Mouse (Mus musculus) adrenal gland, adult 18-20 months (tissue): ENCODE measurements around the gene Tspan5. TPM values are rescaled to one million over a fixed set of nuclear protein-coding genes. Genes with fewer than 3 reads are reported as not detected.

Experiments
- DNase-seq, 2 experiments: peaks; one replicate each; pipeline ENCODE4 v3.0.0; 2021 to 2022; ENCODE audit warnings: low spot score in 2 of 2
- total RNA-seq, 2 experiments: library from RNA; stranded (reverse); gene quantifications; 1 replicate in 1 of 2; 2 replicates in 1 of 2; pipeline ENCODE4 v1.2.3; 2021

Gene Tspan5
- total RNA-seq, 2 experiments from 2014 or later, result 58.5 to 61.8 TPM

DNA sequence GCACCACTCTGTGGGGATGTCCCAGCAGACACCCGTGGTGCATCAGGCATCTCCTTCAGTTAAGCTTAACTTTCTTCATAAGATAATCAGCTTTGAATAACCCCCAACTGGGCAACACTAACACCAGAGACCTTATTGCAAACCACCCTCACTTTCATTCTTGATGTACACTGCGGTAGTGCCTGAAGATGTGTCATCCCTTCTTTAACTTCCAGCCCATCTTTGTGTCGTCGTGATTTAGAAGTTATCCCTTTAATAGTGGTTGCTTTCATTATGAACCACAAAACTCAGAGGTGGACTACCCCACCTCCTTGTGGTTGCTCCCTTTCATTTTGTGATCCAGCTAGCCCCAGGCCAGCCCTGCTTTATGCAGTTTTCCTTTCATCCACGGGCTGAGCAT, 99.3 kb downstream of the Tspan5 start:
- DNase-seq, result no peak

DNA sequence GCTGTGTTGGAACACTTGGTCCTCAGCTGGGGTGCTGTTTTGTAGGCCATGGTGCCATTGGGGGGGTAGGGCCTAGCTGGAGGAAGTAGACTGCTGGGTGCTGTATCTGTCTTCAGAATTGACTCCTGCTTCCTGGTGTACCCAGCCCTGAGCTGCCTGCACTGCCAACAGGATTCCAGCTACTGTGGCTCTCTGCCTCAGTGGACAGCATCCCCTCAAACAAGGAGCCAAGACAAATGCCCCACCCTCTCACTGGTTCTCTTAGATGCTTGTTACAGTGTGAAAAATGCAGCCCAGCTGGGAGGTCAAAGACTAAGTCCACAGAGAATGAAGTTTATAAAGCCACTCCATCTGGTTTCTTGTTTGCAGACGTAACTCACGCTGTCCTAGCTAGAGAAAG, 101.2 kb downstream of the Tspan5 start:
- no peak for DNase-seq

DNA sequence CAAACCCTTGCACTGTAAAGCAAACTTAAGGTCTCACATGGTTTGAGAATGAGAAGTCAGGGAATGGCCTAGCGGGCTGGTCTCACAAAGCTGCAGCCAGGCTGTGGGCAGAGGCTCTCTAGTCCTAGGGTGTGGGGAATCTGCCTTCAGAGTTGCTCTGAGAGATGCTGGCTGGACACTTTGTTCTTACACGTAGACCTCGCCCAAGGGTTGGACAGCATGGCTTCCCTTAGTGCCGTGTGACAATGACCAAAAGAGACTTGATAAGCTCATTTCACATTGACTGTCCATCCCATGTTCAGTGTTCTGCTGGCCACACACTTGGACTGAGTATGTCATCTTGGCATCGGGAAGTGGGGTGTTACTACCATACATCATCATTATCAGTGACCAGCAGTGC, 101.6 kb downstream of the Tspan5 start:
- no peak for DNase-seq

DNA sequence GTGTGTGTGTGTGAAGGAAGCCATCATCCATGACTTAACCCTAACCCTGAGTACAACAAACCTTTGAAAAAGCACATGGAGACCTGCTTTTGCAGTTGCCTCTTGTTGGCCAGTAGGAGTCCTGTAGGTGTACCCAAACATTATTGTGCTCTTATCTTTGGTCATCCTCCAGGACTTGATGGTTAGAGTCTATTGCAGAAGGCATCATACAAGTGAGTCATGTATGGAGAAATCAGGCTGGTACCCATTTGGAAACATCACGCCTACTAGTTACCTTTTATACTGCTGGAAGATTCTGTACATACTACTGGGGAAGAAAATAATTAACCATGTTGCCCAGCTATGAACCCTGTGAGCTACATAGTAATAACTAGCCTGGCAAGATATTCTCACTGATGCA, 103.8 kb downstream of the Tspan5 start:
- no peak for DNase-seq

DNA sequence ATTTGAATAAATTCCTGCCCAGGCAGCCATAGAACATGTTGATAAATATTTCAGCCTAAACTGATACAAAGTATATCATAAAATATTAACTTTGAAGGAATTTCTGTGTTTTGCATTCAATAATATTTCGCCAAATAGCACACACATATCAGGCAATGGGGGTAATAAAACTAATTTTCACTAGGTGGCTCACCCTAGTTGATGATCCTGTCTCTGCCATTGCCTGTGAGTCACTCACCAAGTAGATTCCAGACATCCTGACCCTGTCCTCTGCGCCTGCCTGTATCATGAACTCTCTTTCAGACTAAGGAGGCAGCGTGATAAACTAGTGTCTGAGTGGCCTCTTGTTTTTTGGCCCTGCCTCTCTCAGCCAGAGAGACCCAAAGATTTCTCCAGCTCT, 105.8 kb downstream of the Tspan5 start:
- no peak for DNase-seq

DNA sequence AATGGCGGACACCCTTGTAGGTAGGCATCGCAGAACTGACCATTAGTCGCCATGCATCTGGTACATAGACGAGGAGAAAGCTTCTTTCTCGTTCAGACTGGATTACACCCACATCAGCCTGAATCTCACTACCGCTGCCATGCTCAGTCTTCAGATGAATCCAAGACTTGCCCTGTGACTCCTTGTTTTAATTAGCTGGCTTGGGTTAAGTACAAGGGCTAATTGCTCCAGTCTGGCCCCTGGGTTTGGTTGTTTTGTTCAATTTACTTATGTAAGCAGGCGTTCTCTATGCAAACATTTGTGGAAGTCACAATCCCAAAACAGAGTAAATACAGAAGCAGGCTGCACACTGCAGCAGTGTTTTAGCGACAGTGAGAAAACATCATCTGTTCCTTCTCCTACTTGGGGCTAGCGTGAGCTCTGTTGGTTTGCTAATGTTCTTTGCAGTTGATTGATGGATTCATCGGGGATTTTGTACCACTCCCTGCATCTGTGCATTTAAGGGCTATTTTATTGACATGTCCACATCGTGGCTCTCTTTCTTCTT, 107.8 kb downstream of the Tspan5 start:
- no peak for DNase-seq

DNA sequence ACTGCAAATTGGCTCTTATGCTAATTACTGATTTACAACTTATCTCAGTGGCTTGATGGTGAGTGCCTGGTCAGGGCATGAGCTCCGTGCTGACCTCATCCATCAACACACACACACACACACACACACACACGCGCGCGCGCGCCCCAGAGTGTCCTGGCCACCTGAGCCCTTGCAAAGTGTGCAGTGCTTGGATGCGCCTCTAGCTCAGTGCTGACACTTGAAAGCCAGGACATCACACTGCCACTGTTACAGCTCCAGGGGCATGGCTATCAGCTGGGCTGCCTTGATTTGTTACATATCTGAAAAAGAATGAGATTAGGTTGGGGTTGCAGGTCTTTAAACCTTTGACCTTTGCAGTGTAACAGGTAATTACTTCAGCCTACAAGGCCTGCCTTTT, 109.9 kb downstream of the Tspan5 start:
- no peak for DNase-seq

DNA sequence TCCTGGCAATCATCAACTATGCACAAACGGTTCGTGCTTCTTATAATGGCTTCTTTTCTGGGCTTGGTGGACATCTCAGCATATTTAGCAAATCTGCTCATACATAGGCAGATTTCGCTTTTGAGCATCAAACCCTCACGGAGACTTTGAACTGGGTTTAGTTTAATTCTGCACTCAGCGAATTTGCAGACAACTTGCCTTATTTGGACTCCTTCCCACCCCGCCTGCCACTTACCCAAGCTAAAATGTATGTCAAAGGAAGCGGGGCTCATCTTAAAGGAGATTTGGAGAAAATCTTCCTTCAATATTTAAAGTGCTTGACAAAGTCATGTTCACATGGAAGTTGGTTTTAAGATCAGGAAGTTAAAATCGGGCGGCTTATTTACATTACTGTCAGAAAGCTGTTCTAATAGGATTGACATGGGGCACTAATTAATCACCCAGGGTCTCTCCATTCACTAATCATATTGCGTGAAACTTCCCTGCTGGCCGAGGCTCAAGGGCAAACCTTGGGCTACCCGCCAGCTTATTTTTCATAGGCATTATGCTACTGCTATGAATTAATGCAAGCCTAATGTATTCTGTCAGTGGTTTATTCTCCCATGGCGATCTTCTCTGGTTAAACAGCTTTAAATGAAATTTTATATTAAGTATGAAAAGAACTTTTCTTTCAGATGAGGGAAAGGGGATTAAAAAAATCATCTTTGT, 111.1 kb downstream of the Tspan5 start:
- DNase-seq, result peak in 1 of 2 experiments; percentile 64

DNA sequence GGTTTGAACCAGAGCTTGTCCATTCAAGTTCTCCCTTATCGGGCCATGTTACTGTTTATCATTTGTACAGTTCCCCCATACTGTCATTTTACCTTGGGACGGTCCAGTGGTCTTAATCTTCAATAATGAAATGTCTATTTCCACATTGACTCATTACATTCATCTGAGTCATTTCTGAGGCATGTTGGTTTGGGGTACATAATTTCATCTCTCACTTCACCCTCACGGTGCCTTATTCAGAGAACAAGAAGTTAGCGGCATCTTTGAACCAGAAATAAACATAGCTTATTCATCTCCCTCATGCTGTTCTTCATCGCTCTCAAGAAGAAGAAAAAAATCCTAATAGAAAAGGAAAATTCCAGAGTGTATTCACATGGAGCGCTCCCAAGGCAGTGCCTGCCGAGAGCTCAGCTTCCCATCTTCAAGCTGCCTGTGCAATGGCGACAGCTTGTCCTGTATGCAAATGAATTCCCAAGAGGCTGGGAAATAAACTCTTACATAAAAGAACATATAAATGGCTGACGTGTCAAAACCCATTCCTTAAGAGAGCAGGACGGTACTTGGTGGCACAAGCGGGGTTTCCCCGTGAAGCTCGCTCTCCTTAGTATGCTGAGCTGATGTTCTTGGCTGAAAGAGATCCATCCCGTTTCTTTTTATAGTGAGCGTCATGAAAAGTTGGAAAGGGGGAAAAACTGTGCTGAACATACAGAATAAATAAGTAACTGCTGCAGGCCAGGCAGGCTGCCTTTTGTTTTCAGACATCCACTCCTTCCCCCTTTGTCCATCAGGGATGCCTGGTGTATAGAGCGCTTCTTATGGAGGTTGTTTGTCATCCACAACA, 112.2 kb downstream of the Tspan5 start:
- DNase-seq, result no peak

DNA sequence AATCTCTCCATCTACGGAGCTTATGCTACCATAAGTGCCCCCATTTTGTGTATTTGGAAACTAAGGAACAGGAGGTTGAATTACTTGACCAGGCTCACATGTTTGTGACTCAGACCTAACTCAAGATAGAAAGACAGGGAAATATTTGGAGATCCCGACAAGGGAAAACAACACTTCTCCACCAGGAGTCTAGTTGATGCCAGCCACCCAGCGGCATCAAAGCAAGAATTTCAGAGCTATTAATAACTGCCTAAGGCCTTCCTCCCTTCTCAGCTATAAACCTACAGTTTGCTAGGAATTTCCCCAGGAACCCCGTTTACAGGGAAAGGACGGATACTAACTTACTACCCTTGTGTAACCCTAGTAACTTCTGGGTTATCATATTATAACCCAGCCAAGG, 113.4 kb downstream of the Tspan5 start:
- no peak for DNase-seq

DNA sequence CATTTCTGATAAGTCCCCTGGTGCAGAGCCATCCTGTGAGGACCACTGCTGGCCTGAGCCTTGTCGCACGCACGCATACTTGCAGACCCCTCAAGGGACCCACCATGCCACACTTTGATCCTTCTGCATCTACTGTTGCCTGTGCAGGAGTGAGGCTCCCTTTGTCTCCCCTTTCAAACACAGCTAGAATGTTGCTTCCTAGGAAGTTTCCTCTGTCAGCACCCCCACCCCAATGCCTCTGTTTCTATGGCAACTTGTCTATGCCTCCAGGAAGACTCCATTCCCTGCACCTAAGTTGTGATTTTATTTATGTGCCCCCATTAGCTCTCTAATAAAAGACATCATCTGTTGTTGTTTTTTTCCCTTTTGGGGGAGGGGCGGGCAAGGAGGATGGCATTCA, 115.0 kb downstream of the Tspan5 start:
- DNase-seq, result no peak

DNA sequence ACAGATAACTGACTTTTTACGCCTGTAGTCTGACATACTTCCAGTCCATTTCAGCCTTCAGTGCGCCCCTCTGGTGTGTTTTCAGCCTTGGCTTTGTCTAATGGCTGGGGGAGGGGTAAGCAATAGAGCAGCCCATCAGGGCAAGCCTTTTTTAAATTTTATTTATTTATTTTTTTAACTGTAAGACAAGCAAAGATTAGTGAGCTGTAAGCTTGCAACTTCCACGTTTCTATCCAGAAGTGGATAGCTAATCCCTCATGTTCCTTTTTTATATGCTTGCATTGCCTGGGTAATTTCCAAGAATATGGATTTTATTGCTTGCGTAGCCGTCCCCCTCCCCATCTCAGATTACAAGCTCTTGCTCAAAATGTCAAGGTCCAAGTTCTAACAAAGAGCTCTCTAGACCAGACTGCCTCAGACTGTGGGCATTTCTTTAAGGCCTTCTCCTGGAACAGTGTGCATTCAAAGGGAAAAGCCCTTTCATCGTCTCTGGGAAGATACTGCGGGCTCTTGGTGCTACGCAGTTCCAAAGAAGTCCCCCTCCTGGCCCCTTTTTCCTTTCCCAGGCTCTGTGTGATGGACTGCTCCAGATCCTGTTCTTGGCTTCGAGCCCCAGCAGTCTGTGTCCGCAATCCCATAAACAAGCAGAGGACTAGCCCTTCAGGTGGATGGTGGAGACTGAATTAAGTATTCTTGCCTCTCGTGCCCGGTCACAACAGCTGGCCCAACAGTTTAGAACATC, 116.0 kb downstream of the Tspan5 start:
- no peak for DNase-seq

DNA sequence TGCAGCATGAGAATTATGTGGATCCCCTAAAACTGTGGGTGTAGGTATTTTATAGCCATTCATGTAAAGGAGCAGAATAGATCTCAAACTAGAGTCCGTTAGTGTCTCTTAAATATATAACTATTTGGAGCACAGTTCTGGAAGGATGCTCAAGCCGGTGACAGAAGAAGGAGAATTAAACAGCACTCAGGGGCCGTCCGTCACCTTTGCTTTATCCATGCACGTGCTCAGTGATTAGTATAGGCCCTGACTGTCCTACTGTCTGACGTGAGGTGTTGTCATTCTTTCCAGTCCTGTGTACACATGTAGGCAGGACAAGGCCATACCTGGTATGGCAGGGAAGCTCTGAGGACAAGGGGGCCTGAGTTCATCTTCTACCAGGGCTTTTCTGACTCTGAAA, 116.7 kb downstream of the Tspan5 start:
- DNase-seq, result no peak

DNA sequence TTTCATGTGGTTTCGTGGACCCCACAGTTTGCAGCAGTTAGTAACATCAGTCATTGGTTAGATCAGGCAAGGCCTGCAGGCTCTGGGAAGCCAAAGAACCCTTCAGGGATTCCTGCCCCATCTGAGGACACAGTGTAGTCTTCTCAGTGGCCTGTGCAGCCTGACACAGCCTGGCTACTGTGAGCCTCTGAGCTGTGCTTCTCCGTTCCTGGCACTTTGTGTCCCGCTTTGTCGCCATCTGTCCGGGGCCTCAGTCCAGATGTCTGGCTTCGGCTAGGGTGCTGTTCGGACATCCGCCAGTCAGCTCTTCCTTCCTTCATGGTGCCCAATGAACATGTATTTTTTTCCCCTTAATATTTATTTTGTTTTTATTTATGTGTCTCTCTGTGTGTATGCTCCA, 117.2 kb downstream of the Tspan5 start:
- DNase-seq, result no peak

DNA sequence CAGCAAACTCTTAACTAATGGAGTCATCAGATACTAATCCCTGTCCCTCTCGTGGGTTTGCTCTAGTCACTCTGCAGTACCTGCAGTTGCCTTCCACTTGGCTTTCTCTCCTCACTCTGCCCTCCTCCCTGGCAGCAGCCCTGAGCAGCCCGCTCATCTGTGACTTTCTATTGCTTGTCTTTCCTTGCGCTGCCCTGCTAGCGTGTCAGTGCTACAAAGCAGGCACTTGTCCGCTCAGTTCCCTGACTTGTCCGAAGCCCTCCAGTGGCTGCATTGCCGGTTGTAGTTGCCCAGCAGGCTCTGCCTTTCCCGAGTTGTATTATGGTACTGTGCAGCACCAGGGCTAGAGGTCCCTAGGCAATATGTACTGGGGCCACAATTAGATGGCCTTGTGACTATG, 117.7 kb downstream of the Tspan5 start:
- no peak for DNase-seq

DNA sequence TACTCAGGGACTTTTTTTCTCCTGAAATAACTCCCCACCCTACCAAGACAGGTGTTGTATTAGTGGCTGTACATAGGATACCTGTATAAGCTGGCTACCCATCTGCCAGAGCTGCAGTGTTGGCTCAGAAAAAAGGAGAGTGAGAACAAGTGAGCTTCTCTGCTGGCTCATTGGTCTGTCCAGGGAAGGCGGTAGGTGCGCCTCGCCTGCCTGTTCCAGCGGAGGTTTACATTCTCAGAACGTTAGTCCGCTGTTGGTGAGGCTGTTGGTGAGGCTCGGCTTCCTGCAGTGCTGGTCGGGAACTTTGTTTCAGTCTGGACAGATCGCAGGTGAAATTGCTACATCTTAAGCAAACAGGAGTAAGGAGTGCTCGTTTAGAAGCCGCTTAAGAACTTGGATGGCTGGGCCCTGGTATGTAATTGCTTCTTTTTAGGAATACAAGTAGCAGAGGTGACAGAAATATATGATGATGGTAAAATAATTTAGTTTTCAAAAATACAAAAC, 118.3 kb downstream of the Tspan5 start:
- no peak for DNase-seq

DNA sequence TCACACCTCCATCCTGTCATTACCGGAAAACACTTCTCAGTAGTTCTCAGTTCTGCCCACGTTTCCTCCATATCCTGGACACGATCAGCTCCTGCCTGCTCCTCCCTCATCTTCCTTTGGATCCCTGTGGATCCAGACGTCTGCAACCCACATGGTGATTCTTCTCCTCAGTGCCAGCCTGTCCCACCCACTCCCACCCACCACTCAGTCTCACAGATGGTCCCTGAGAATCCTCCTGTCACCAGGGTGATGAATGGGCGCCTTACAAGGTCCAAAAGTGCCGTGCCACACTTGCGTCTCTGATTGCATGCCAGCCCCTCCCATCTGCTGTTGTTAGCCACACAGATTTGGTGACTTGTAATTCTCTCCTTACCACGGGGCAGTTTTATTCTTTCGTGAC, 119.0 kb downstream of the Tspan5 start:
- no peak for DNase-seq

DNA sequence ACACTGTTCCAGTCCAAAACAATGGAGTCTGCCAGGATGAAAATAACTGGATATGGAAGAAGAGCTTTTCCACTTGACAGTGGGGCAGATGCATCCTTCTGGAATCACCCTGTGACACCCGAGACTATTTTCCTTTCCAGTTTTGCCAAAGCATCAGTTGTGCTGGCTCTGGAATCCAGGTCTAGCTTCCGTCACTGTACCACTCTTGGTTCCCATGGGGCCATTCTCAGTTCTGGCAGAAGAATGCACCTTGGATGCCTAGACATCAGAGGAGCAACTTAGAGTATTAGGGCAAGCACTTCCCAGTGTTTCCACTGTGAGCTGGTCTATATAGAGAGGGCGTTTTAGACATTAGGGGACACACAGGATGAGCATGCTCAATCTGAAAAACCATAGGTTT, 119.6 kb downstream of the Tspan5 start:
- DNase-seq, result no peak

DNA sequence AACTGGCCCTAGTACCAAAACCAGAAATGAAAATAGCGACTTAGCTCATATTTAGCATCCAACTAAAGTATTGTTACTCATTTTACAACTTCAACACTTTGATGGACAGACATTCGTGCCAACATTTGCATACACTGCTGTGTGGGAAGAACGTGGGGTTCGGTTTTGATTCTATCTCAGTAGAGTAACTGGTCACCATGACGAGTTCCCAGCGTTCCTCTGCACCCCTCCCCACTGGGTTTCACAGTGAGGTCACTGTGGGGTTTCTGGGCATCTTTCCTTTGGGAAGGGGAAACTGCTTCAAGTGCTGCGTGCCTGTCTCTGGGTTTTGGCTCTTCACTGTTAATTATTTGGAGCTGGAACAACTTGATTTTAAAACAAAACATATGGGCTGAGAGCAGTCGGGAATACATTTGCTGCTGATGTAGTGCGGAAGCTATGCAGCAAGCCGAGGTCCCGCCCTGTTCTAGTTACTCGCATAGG, 122.2 kb downstream of the Tspan5 start:
- DNase-seq, result no peak

DNA sequence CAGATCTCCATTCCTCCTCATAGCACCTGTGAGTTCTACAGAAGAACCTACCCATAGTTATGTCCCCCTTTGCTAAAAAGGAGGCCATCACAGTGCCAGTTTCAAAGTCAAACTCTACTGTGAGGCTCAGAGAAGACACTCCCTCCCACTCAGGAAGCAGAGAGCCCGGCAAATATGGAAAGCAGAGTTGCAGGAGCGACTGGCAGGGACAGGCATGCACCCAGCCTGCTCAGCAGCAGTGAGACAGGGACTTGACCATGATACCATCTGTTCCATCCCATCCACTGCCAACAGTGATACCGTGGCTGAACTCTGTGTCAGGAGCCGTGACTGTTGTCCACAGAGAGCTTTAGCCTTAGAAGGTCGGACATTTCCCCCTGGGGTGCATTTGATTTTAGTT, 123.3 kb downstream of the Tspan5 start:
- DNase-seq, result no peak

DNA sequence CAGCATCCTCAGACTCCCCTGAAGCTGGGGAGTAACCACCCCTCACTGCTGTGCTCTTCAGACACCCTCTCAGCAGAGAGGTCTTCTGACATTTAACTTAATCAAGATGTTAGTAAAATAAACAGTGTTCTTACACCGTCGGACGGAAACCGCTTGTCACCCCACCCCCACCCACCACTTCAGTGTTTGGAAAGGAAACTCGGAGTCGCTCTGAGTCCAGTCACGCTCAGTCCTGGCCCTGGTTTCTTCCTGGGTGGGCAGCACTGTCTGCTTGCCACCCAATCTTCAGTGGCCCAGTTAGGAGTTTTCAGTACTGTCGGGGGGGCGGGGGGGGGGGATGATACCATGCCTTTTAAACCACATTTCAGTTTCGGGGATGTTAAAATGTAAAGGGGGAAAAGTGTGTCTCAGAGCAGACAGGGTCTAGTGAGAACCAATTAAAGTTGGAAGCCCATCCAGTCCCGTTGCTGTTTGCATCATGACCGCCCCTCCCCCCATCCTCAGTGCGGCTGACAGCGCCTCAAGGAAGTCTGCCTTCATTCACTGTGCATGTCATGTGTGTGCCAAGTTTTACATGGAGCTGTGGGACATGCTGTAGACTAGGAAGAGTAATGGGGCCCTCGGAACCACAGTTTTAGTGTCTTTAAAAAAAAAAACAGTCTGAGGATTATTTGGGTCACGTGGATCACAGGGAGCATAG, 125.3 kb downstream of the Tspan5 start:
- DNase-seq, result no peak
